Mouse (Mus musculus) forebrain, embryonic 10.5 days (tissue): ENCODE data around the gene Scarb1. TPM values are rescaled to one million over a fixed set of nuclear protein-coding genes. Genes with fewer than 3 reads are reported as not detected.
A peak's percentile ranks its signal among the peaks of the same experiment; 100 is the strongest.

Experiments
- DNase-seq: peaks from one replicate; pipeline ENCODE4 v3.0.0-alpha.2; 2017; ENCODE audit warnings: low spot score; ENCODE audit errors: extremely low spot score
- H3K27ac ChIP-seq: fragments of 300-500 bp; sonication (generic); 2 replicates; pipeline ENCODE4 v1.5.1; 2016; ENCODE audit warnings: mild to moderate bottlenecking
- H3K27me3 ChIP-seq: fragments of 300-500 bp; sonication (generic); 2 replicates; pipeline ENCODE4 v1.6.1; 2016; ENCODE audit warnings: mild to moderate bottlenecking; ENCODE audit not compliant: poor library complexity, severe bottlenecking
- H3K36me3 ChIP-seq: fragments of 300-500 bp; sonication (generic); replicated peaks from 2 replicates; pipeline ENCODE4 v1.6.1; 2016; ENCODE audit warnings: mild to moderate bottlenecking, moderate library complexity
- H3K4me1 ChIP-seq: fragments of 300-500 bp; sonication (generic); 2 replicates; pipeline ENCODE4 v1.6.1; 2016
- H3K4me3 ChIP-seq: fragments of 300-500 bp; sonication (generic); 2 replicates; pipeline ENCODE4 v1.5.1; 2016; ENCODE audit warnings: mild to moderate bottlenecking, moderate library complexity
- H3K9me3 ChIP-seq: fragments of 300-500 bp; sonication (generic); 2 replicates; pipeline ENCODE4 v1.6.1; 2016; ENCODE audit warnings: mild to moderate bottlenecking, moderate library complexity
- WGBS: fragments of 180-500 bp; shearing (Covaris S2); methylation state at CpG from one replicate; pipeline ENCODE4 v1.1.7; 2016; 5-methylcytosine and 5-hydroxymethylcytosine counted together
- polyA plus RNA-seq: library from polyadenylated mRNA; unstranded; fragments of >200 nt; fragmentation: Nextera tagmentation; extraction: Ambion mirVana; gene quantifications from 2 replicates; pipeline ENCODE4 v1.2.1, GENCODE M21; 2016

Gene Scarb1
- polyA plus RNA-seq, 1 experiment from 2014 or later, result 51.3 TPM

DNA sequence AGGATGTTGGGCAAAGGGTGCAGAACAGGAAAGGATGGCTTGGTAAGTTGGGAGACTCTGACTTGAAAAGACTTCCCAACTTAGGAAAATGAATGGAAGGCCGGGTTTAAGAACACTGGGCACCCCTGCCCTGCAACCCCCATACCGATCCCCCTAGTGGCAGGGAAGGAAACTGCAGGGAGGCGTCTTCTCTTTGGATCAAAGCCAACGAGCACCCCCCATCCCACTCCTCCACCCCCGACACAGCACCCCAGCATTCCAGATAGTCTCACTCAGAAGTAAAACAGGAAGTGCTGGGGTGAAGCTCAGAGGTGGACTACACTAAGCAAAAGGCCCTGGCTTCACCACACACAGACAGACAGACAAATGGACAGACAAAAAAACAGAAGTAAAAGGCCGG is 62.6 kb downstream of the Scarb1 start:
- no peaks in the 10 kb centered on the region for H3K27me3 ChIP-seq
- no peak overlapping the region for H3K27ac ChIP-seq
- H3K4me3 ChIP-seq, result no peak overlapping the region
- peaks cover 30% of the 10 kb centered on the region for H3K4me1 ChIP-seq
- peak; percentile 43 for DNase-seq
- H3K36me3 ChIP-seq, result peaks cover 17% of the 10 kb centered on the region
- H3K9me3 ChIP-seq, result no peaks in the 10 kb centered on the region
- WGBS, result 45% methylated on average over 6 of the region's 6 CpGs

DNA sequence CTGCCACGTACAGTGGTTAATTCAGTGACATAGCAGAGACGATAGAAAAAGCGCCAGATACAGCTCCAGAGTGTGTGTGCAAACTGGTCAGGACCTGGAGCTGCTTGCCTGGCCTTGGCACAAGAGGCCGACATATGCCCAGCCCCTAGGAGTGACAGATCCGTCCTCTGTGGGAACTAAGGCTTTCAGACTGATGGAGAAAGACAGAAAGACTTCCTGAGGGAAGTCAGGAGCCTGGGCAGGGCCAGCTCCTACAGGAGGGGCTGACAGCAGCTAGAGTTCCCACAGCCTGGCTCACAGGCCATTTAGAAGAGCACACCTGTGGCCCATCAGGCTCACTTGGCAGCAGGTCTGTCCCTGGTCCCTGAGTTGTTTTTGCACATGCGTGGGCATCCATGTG is 63.6 kb downstream of the Scarb1 start:
- Histone ChIP-seq H3K4me1 (peaks cover 30% of the 10 kb centered on the region), H3K27me3 (no peaks in the 10 kb centered on the region), H3K9me3 (no peaks in the 10 kb centered on the region), H3K36me3 (peaks cover 11% of the 10 kb centered on the region), H3K4me3 (no peak overlapping the region), H3K27ac (no peak overlapping the region)
- 86% methylated on average over 6 of the region's 6 CpGs for WGBS
- no peak for DNase-seq

DNA sequence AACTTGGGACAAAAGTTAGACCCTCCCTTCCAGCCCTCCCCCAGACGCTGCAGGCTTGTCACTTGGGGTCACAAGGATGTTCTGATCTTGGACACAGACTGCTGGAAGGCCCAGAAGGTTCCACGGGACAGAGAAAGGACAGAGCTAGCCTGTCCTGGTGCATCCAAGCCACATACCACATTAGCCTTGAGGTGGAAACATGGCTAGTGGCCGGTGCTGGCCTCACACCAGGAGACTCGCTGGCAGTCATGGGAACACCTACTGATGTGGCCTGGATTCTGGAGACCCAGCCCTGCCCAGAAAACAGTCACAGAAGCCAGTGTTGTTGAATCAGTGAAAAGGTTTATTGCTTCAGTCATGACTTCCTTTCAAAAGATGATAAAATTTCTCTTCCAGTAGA is 64.1 kb downstream of the Scarb1 start:
- H3K4me3 ChIP-seq, result no peak overlapping the region
- no peaks in the 10 kb centered on the region for H3K27me3 ChIP-seq
- H3K9me3 ChIP-seq, result no peaks in the 10 kb centered on the region
- WGBS, result 66% methylated on average over 4 of the region's 4 CpGs
- DNase-seq, result no peak
- H3K27ac ChIP-seq, result no peak overlapping the region
- peaks cover 11% of the 10 kb centered on the region for H3K36me3 ChIP-seq
- peaks cover 30% of the 10 kb centered on the region for H3K4me1 ChIP-seq

DNA sequence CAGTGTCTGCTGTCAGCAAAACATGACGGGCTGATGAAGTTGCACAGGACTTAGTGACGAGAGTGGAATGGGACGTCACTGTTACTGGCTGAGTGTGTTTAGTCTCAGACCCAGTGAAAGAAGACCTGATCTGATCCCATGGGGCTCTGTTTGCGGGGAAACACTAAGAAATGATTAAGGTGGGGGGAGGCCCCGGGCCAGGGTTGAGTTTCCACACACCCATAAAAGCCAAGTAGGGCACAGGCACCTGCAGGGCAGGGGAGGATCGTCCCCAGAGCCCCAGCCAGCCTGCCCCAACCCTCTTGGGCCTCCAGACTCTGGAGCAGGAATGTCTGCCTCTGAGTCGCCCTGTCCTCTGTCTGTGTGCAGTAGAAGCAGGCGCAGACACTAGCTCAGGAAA is 65.6 kb downstream of the Scarb1 start:
- H3K4me1 ChIP-seq, result peaks cover 38% of the 10 kb centered on the region

DNA sequence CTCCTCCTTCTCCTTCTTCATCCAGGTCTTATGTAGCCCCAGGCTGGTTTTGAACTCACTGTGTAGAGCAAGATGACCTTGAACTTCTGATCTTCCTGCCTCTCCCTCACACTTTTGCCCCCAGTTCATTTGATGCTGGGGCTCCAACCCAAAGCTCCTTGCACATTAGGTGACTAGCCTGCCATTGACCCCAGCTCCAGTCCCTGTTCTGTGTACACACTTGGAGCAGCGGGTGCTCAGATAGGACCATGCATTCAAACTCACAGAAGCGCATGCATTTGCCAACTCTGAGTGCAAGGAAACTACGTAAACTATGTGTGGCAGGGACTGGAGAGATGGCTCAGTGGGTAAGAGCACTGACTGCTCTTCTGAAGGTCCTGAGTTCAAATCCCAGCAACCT is 66.1 kb downstream of the Scarb1 start:
- Histone ChIP-seq H3K9me3 (no peaks in the 10 kb centered on the region), H3K4me1 (peaks cover 34% of the 10 kb centered on the region), H3K27ac (no peak overlapping the region), H3K27me3 (no peaks in the 10 kb centered on the region), H3K4me3 (no peak overlapping the region), H3K36me3 (peaks cover 11% of the 10 kb centered on the region)
- 94% methylated on average over 3 of the region's 3 CpGs for WGBS
- DNase-seq, result no peak

More for the DNA sequence above, 65.6 kb downstream of the Scarb1 start:
- H3K27me3 ChIP-seq, result no peaks in the 10 kb centered on the region
- peaks cover 11% of the 10 kb centered on the region for H3K36me3 ChIP-seq
- H3K9me3 ChIP-seq, result no peaks in the 10 kb centered on the region
- no peak overlapping the region for H3K27ac ChIP-seq
- WGBS, result 86% methylated on average over 8 of the region's 8 CpGs
- no peak overlapping the region for H3K4me3 ChIP-seq
- DNase-seq, result no peak

DNA sequence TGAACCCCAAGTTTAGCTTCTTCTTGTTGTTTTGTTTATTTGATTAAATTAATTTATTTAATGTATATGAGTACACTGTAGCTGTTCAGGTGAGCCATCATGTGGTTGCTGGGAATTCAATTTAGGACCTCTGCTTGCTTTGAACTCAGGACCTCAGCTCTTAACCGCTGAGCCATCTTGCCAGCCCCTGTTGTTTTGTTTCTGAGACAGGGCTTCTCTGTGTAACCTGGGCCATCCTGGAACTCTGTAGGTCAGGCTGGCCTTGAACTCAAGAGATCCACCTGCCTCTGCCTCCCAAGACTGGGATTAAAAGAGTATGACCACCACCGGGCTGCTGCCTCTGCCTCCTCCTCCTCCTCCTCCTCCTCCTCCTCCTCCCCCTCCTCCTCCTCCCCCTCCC is 66.7 kb downstream of the Scarb1 start:
- no peak overlapping the region for H3K27ac ChIP-seq
- H3K4me1 ChIP-seq, result peaks cover 28% of the 10 kb centered on the region
- 64% methylated on average over 2 of the region's 2 CpGs for WGBS
- H3K9me3 ChIP-seq, result no peaks in the 10 kb centered on the region
- H3K36me3 ChIP-seq, result peaks cover 11% of the 10 kb centered on the region
- no peaks in the 10 kb centered on the region for H3K27me3 ChIP-seq
- H3K4me3 ChIP-seq, result no peak overlapping the region
- no peak for DNase-seq

DNA sequence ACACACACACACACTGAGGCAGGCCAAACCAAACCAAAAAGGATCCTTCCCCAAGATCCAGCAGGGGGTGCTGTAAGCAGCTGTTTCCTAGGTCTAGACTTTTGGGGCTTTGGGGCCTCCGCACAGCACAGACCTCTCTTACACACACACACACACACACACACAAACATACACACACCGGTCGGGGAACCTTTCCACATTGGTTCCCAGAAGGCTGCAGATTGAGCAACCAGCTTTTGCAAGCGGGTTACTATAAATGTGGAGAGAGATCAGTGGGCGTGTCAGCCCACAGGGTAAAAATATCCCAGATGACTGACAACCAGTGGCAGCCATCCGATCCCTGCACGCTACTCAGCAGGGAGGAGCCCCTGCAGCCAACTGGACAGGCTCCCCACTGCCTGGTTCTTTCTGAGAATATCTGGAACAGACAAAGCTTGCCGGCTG is 67.2 kb downstream of the Scarb1 start:
- H3K4me3 ChIP-seq, result no peak overlapping the region
- H3K9me3 ChIP-seq, result no peaks in the 10 kb centered on the region
- peak; percentile 38 for DNase-seq
- H3K27ac ChIP-seq, result no peak overlapping the region
- peaks cover 26% of the 10 kb centered on the region for H3K4me1 ChIP-seq
- no peaks in the 10 kb centered on the region for H3K27me3 ChIP-seq
- peaks cover 11% of the 10 kb centered on the region for H3K36me3 ChIP-seq
- 41% methylated on average over 8 of the region's 8 CpGs for WGBS

DNA sequence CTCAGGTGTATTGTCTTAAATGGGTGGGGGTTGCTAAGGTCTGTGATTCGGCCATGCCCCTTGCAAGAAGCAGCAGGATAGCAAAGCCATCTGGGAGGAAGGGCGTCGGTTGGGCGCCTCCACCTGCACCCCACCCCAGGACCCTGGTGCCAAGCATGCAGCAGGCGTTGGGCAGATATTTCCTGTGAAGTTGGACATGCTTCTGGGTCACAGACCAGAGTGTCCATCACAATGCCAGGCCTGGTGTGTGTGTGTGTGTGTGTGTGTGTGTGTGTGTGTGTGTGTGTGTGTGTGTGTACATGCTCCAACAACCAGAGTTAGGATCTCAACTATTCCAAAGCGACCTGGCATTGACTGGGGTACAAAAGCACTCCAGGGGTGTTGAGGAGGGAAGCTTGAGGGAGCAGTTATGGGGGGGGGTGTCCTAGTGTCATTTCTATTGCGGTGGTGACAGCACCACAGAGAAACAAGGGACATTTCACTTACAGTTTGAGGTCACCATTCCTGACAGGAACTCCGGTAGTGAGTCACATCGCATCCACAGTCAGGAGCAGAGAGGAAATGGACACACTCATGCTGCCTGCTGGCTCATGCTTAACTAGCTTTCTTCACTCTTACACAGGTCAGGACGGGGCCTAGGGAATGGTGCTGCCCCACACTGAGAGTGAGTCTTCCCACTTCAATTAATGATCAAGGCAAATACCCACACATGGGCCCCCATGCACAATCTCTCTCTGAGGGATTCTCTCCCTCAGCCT is 68.5 kb downstream of the Scarb1 start:
- Histone ChIP-seq H3K27me3 (no peaks in the 10 kb centered on the region), H3K36me3 (peaks cover 10% of the 10 kb centered on the region), H3K9me3 (no peaks in the 10 kb centered on the region), H3K27ac (no peak overlapping the region), H3K4me3 (no peak overlapping the region), H3K4me1 (peaks cover 34% of the 10 kb centered on the region)
- DNase-seq, result no peak
- WGBS, result 84% methylated on average over 10 of the region's 10 CpGs

DNA sequence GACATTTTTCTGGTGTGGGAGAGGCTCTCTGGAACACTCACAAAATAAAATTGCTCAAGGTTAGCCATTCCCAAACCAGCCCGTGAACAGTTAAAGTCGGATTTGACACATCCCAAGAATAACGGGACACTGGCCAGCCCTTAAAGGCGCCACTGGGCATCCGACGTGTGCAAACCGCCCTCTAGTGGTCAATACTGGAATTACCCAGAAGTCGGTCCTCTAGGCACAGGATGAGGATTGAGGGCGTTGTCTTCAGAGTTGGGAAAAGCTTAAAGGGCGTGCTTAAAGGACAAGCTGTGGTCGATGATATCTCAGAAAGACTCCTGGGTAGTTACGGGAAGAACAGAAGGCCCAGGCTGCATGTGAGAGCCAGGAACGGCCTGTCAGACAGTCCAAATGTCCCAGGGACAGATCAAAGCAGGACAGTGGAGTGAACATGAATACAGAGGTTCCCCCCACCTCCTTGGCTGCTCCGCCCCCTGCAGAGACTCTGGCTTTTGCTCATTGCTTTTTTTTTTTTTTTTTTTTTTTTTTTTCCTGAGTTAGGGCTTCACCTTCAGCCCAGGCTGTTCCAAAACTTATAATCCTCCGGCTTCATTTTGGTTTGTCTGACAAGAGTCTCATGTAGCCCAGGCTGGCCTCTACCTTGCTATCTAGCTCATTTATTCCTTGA is 69.2 kb downstream of the Scarb1 start:
- DNase-seq, result peak; percentile 82
- WGBS, result 16% methylated on average over 15 of the region's 15 CpGs

DNA sequence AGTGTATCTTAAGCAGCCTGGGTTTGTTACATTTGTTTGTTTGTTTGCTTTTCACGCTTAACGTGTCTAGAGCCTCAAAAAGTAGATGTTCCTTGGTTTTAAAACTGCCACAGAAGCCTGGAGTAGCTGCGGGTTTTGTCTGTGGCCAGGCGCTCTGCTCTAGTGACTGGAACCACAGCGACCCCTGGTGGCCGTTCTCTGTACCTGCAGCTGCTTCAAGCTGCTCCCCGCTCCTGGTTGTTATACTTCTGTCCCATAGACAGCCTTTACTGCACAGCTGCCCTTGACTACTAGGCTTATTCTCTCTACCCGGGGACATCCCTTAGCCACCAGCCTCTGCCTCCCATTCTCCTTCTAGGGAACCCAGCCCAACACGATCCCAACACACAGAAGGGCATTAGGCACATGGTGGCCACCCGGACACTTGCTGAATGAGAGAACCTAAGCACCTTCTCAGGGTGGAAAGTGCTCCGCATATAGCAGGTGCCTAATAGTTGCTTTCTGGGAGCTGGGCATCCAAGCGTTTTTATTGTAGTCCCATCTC is 70.2 kb downstream of the Scarb1 start:
- H3K27ac ChIP-seq, result no peak overlapping the region
- H3K4me3 ChIP-seq, result no peak overlapping the region
- H3K27me3 ChIP-seq, result no peaks in the 10 kb centered on the region
- no peaks in the 10 kb centered on the region for H3K9me3 ChIP-seq
- peaks cover 35% of the 10 kb centered on the region for H3K4me1 ChIP-seq
- peak; percentile 85 for DNase-seq
- no peaks in the 10 kb centered on the region for H3K36me3 ChIP-seq
- 20% methylated on average over 12 of the region's 12 CpGs for WGBS

More for the DNA sequence above, 69.2 kb downstream of the Scarb1 start:
- no peaks in the 10 kb centered on the region for H3K27me3 ChIP-seq
- no peak overlapping the region for H3K4me3 ChIP-seq
- H3K9me3 ChIP-seq, result no peaks in the 10 kb centered on the region
- peaks cover 3% of the 10 kb centered on the region; the same call in 1 of the 2 replicates for H3K36me3 ChIP-seq
- H3K27ac ChIP-seq, result no peak overlapping the region
- H3K4me1 ChIP-seq, result peaks cover 36% of the 10 kb centered on the region

DNA sequence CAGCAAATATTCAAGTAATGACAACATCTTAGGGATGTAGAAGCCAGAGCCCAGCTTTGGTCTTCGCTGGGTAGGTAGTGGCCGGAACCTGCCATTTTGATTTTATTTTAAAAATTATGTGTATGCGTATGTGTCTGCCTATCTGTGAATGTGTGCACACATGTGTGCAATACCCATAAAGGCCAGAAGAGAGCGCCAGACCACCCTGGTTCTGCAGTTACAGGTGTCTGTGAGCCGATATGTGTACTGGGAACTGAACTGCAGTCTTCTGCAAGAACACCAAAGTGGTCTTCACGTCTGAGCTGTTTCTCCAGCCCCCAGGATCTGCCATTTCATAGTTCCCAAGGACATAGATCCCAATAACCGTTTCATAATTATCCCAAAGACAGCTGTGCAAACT is 71.1 kb downstream of the Scarb1 start:
- WGBS, result 86% methylated on average over 7 of the region's 7 CpGs
- Histone ChIP-seq H3K27ac (no peak overlapping the region), H3K4me3 (no peak overlapping the region), H3K9me3 (no peaks in the 10 kb centered on the region), H3K27me3 (no peaks in the 10 kb centered on the region), H3K36me3 (no peaks in the 10 kb centered on the region), H3K4me1 (peaks cover 32% of the 10 kb centered on the region)
- no peak for DNase-seq

DNA sequence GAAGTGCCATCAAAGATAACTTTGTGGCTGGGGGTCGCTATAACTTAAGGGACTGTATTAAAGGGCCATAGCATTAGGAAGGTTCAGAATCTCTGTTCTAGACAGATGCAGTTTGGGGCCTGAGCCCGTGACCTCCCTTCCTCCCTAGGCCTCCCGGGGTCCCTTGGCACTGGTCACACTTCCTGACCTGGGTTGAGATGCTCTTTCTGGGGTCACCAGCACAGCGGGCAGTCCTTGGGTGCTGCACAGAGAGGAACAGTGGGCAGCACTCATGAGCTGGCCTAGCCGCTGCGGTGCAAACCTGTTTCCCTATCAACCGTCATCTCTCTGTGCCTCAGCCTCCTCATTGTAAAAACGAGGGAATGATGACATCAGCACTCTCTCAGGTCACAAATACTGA is 71.5 kb downstream of the Scarb1 start:
- Histone ChIP-seq H3K4me1 (peaks cover 31% of the 10 kb centered on the region), H3K9me3 (no peaks in the 10 kb centered on the region)

More for the DNA sequence above, 71.5 kb downstream of the Scarb1 start:
- H3K36me3 ChIP-seq, result no peaks in the 10 kb centered on the region
- H3K4me3 ChIP-seq, result no peak overlapping the region
- no peak overlapping the region for H3K27ac ChIP-seq
- no peak for DNase-seq
- no peaks in the 10 kb centered on the region for H3K27me3 ChIP-seq
- 90% methylated on average over 8 of the region's 8 CpGs for WGBS
